Mouse (Mus musculus) thymus, adult 2 months (tissue): Measurements from ENCODE around the gene Pole2. TPM values are rescaled to one million over a fixed set of nuclear protein-coding genes. Genes with fewer than 3 reads are reported as not detected.

Experiments
- DNase-seq: peaks from one replicate; pipeline ENCODE4 v3.0.0; 2021
- H3K27ac ChIP-seq: fragments of 200-500 bp; 2 replicates; pipeline ENCODE4 v1.5.1; 2012; ENCODE audit warnings: low read length, control low read depth; ENCODE audit not compliant: control insufficient read depth, insufficient read depth
- H3K27me3 ChIP-seq: fragments of 200-500 bp; 2 replicates; pipeline ENCODE4 v1.6.1; 2012; ENCODE audit warnings: mild to moderate bottlenecking, low read length, moderate library complexity, mixed read lengths; ENCODE audit not compliant: control insufficient read depth, insufficient read depth
- H3K36me3 ChIP-seq: fragments of 200-500 bp; 2 replicates; pipeline ENCODE4 v1.6.1; 2012; ENCODE audit warnings: mild to moderate bottlenecking, low read length, moderate library complexity; ENCODE audit not compliant: control insufficient read depth, insufficient read depth
- H3K4me1 ChIP-seq: fragments of 200-500 bp; replicated peaks from 2 replicates; pipeline ENCODE4 v1.6.1; 2012; ENCODE audit warnings: low read length; ENCODE audit not compliant: control insufficient read depth, insufficient read depth
- H3K4me3 ChIP-seq: fragments of 200-500 bp; 2 replicates; pipeline ENCODE4 v1.5.1; 2012; ENCODE audit warnings: mild to moderate bottlenecking, low read length, control low read depth, moderate library complexity; ENCODE audit not compliant: control insufficient read depth, insufficient read depth
- CTCF ChIP-seq: fragments of 200-500 bp; IDR thresholded peaks from 2 replicates; pipeline ENCODE4 v1.5.1; 2012; ENCODE audit warnings: mild to moderate bottlenecking, control low read depth, low read length, moderate library complexity, borderline replicate concordance; ENCODE audit not compliant: control insufficient read depth, poor library complexity, insufficient read depth; ENCODE audit errors: extremely low read depth
- POLR2A ChIP-seq: fragments of 200-500 bp; IDR thresholded peaks from 2 replicates; pipeline ENCODE4 v1.6.1; 2012; ENCODE audit warnings: mild to moderate bottlenecking, low read length, control low read depth, moderate library complexity; ENCODE audit not compliant: control insufficient read depth, poor library complexity, insufficient read depth; ENCODE audit errors: extremely low read depth
- WGBS: fragments of 180-500 bp; shearing (Covaris S2); methylation state at CpG from one replicate; pipeline ENCODE4 v1.1.7; 2018; 5-methylcytosine and 5-hydroxymethylcytosine counted together
- polyA plus RNA-seq: library from polyadenylated mRNA; depleted of rRNA; stranded (reverse); fragments of >200 nt; gene quantifications from 2 replicates; pipeline ENCODE4 v1.2.3, GENCODE M21; 2012

Gene Pole2
- polyA plus RNA-seq, 1 experiment, result 16.9 TPM

- Histone ChIP-seq H3K4me1 (no peaks in the 10 kb centered on the region), H3K4me3 (no peak overlapping the region), H3K36me3 (no peaks in the 10 kb centered on the region), H3K27me3 (no peaks in the 10 kb centered on the region), H3K27ac (no peak overlapping the region)
- TF ChIP-seq CTCF (no peak), POLR2A (no peak)
- 92% methylated on average over 6 of the region's 6 CpGs for WGBS
- DNase-seq, result no peak
Observed at GRCm38 (mm10) chr12:69235782-69236181, 7.8 kb upstream of the Pole2 start.

- TF ChIP-seq CTCF (no peak), POLR2A (no peak)
- H3K27me3 ChIP-seq, result no peaks in the 10 kb centered on the region
- no peaks in the 10 kb centered on the region for H3K36me3 ChIP-seq
- no peak overlapping the region for H3K4me3 ChIP-seq
- DNase-seq, result peak; percentile 22
- H3K27ac ChIP-seq, result no peak overlapping the region
- WGBS, result 66% methylated on average over 2 of the region's 2 CpGs
- peaks cover 3% of the 10 kb centered on the region; the same call in 1 of the 2 replicates for H3K4me1 ChIP-seq
Observed at GRCm38 (mm10) chr12:69229251-69229650, 1.3 kb upstream of the Pole2 start.

- TF ChIP-seq POLR2A (no peak), CTCF (no peak)
- H3K4me3 ChIP-seq, result no peak overlapping the region
- H3K27ac ChIP-seq, result no peak overlapping the region
- H3K4me1 ChIP-seq, result no peaks in the 10 kb centered on the region
- H3K36me3 ChIP-seq, result peaks cover 5% of the 10 kb centered on the region; the same call in 1 of the 2 replicates
- no peaks in the 10 kb centered on the region for H3K27me3 ChIP-seq
- DNase-seq, result no peak
- WGBS, result 97% methylated on average over 19 of the region's 19 CpGs
Observed at GRCm38 (mm10) chr12:69220613-69221277, 7.2 kb downstream of the Pole2 start.

GRCm38 (mm10) chr12:69216587-69216986, 11.4 kb downstream of the Pole2 start:
- H3K4me1 ChIP-seq, result no peaks in the 10 kb centered on the region
- H3K27me3 ChIP-seq, result no peaks in the 10 kb centered on the region
- peaks cover 8% of the 10 kb centered on the region; the same call in 1 of the 2 replicates for H3K36me3 ChIP-seq
- WGBS, result 95% methylated on average over 7 of the region's 7 CpGs
- no peak overlapping the region for H3K27ac ChIP-seq
- H3K4me3 ChIP-seq, result no peak overlapping the region
- DNase-seq, result no peak
- TF ChIP-seq POLR2A, result no peak
- TF ChIP-seq CTCF, result no peak

- Histone ChIP-seq H3K36me3 (peaks cover 3% of the 10 kb centered on the region; the same call in 1 of the 2 replicates), H3K4me3 (no peak overlapping the region), H3K27me3 (no peaks in the 10 kb centered on the region), H3K4me1 (no peaks in the 10 kb centered on the region), H3K27ac (no peak overlapping the region)
- no peak for TF ChIP-seq POLR2A
- no peak for TF ChIP-seq CTCF
- no peak for DNase-seq
- WGBS, result 95% methylated on average over 3 of the region's 3 CpGs
Observed at GRCm38 (mm10) chr12:69215000-69215785, 12.8 kb downstream of the Pole2 start.

- Histone ChIP-seq H3K4me3 (no peak overlapping the region), H3K27ac (no peak overlapping the region), H3K36me3 (peaks cover 3% of the 10 kb centered on the region; the same call in 1 of the 2 replicates), H3K27me3 (no peaks in the 10 kb centered on the region), H3K4me1 (no peaks in the 10 kb centered on the region)
- no peak for DNase-seq
- 87% methylated on average over 7 of the region's 7 CpGs for WGBS
- TF ChIP-seq POLR2A (no peak), CTCF (no peak)
Observed at GRCm38 (mm10) chr12:69214393-69214792, 13.6 kb downstream of the Pole2 start.
